Mouse (Mus musculus): ENCODE results near the gene Pgbd5. TPM values are rescaled to one million over a fixed set of nuclear protein-coding genes. Genes with fewer than 3 reads are reported as not detected.

Pgbd5 gene
- polyA plus RNA-seq, 1 experiment from 2014 or later = 1.9 TPM

DNA sequence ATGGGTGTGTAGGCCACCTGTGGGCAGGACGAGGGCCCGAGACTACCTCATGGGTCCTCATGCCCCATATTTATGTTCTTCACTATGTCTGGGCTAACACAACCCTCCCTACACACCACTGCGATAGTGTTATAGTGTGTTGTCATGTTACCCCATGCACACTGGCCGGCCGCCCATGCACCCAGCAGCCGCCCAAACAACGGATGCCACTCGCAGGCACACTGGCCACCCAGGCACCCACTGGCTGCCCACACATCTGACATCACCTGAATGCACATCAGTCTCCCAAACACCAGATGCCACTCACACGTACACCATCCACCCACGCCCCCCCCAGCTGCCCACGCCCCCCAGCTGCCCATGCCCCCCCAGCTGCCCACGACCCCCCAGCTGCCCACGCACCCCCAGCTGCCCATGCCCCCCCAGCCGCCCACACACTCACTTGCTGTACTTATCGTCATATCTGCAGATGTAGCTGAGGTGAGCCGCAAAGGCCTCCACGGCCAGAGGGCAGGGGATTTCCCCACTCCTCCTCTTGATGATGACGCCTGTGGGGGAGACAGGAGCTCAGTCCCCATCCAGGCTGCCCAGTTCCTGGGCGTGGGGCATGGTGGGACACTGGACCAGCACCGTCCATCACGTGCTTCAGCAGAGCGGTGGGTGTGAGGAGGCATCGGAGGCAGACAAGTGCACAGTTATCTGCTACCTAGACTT, 67.9 kb downstream of the Pgbd5 start:
- H3K4me2 ChIP-seq (ENCODE audit: low read depth, low read length) = no peak overlapping the region
- H3K4me1 ChIP-seq (ENCODE audit: control insufficient read depth, insufficient read depth, low read length) = no peaks in the 10 kb centered on the region
- no peak overlapping the region for H3K27ac ChIP-seq (ENCODE audit: low read length)
- H3K9me3 ChIP-seq (replicated peaks; ENCODE audit: control insufficient read depth, low read length) = no peaks in the 10 kb centered on the region
- no peak for ATAC-seq (ENCODE audit: insufficient read depth, low FRiP score)
- 88% methylated on average over 23 of the region's 23 CpGs for WGBS
- no peak overlapping the region for H3K4me3 ChIP-seq (replicated peaks; ENCODE audit: low read length)
- no peaks in the 10 kb centered on the region for H3K27me3 ChIP-seq (ENCODE audit: control insufficient read depth, insufficient read depth, low read length)
- H3K9ac ChIP-seq (ENCODE audit: low read length) = no peak overlapping the region
- no peaks in the 10 kb centered on the region for H3K36me3 ChIP-seq (ENCODE audit: control insufficient read depth, insufficient read depth, low read length)

DNA sequence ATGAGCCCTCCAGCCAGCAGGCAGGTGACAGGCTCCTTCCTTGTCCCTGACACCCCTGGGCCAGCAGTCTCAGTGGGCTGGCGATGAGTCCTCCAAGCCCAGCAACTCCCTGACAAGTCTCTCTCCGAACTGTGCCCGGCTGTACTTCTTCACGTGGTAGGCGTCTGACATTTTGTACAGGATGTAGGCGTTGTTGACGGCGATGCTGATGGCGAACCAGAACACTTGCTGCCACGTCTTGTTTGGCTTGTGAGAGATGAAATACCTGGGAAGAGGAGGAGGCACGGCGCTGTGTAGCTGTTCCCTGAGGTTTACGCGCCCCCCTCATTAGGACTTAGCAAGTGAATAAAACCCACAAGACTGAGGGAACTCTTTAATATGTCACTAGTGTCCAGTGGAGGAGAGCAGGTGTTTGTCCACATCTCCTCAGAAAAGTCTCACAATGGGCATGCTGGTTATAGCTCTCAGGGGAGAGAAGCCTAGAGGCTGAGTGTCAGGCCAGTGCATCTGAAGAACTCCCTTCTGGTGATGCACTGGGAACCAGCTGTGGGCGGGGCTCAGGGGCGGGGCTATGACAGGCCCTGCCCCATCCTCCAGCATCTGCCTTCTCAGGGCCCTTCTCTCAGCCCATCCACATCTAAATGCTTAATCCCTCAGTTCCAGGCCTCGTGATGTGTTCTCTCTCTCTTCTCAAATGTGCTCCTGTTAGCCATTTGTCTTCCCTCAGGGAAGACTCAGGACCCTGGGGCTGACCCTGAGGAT, 68.9 kb downstream of the Pgbd5 start:
- Histone ChIP-seq H3K36me3 (ENCODE audit: control insufficient read depth, insufficient read depth, low read length) (no peaks in the 10 kb centered on the region), H3K27ac (ENCODE audit: low read length) (no peak overlapping the region), H3K9ac (ENCODE audit: low read length) (no peak overlapping the region), H3K4me3 (replicated peaks; ENCODE audit: low read length) (no peak overlapping the region), H3K9me3 (replicated peaks; ENCODE audit: control insufficient read depth, low read length) (no peaks in the 10 kb centered on the region), H3K4me1 (ENCODE audit: control insufficient read depth, insufficient read depth, low read length) (no peaks in the 10 kb centered on the region), H3K27me3 (ENCODE audit: control insufficient read depth, insufficient read depth, low read length) (no peaks in the 10 kb centered on the region), H3K4me2 (ENCODE audit: low read depth, low read length) (no peak overlapping the region)
- WGBS = 76% methylated on average over 17 of the region's 17 CpGs
- ATAC-seq (ENCODE audit: insufficient read depth, low FRiP score) = no peak

DNA sequence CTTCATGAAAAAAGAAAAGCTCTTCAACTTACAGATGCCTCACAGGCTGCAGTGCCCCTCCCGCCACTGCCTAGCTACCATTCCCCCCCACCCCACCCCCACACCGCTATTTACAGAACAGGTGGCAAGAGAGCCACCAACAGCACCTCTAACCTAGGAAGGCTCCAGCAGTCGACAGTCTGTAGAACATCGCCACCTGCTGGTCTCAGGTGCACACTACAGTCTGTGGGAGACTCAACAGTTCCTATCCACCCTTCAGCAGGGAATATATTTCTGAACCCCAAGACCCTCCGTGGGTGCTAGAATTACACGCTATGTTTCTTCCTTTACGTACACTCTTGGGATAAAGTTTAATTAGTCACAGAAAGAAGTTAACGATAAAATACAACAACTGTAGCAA, 71.2 kb downstream of the Pgbd5 start:
- no peak for ATAC-seq (ENCODE audit: insufficient read depth, low FRiP score)
- no peak overlapping the region for H3K4me2 ChIP-seq (ENCODE audit: low read depth, low read length)
- no peak overlapping the region for H3K27ac ChIP-seq (ENCODE audit: low read length)
- no peak overlapping the region for H3K4me3 ChIP-seq (replicated peaks; ENCODE audit: low read length)
- no peaks in the 10 kb centered on the region for H3K27me3 ChIP-seq (ENCODE audit: control insufficient read depth, insufficient read depth, low read length)
- H3K36me3 ChIP-seq (ENCODE audit: control insufficient read depth, insufficient read depth, low read length) = no peaks in the 10 kb centered on the region
- no peaks in the 10 kb centered on the region for H3K4me1 ChIP-seq (ENCODE audit: control insufficient read depth, insufficient read depth, low read length)
- no peak overlapping the region for H3K9ac ChIP-seq (ENCODE audit: low read length)
- no peaks in the 10 kb centered on the region for H3K9me3 ChIP-seq (replicated peaks; ENCODE audit: control insufficient read depth, low read length)
- 18% methylated on average over 8 of the region's 8 CpGs for whole genome bisulfite sequencing

DNA sequence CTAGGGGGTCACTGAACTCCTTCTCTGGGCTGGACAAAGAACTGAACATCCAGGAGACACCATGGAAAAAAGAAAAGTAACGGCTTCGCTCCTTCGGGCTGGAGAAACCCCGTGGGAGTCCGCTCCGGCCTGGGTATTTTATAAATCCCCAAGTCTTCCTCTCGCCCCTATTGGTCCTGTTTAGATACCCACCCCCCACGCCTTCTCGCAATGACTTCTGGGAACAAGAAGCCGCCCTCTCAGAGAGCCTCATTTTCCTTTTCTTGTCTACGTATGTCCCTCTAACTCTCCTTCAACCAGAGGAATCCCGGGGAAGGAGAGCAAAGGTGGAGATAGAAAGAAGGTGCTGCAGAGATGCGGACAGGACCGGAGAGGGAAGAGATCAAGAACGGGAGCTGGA, 76.1 kb downstream of the Pgbd5 start:
- Histone ChIP-seq H3K4me3 (replicated peaks; ENCODE audit: low read length) (no peak overlapping the region), H3K27me3 (ENCODE audit: control insufficient read depth, insufficient read depth, low read length) (no peaks in the 10 kb centered on the region), H3K9ac (ENCODE audit: low read length) (no peak overlapping the region), H3K9me3 (replicated peaks; ENCODE audit: control insufficient read depth, low read length) (no peaks in the 10 kb centered on the region), H3K27ac (ENCODE audit: low read length) (no peak overlapping the region), H3K4me1 (ENCODE audit: control insufficient read depth, insufficient read depth, low read length) (no peaks in the 10 kb centered on the region), H3K36me3 (ENCODE audit: control insufficient read depth, insufficient read depth, low read length) (no peaks in the 10 kb centered on the region), H3K4me2 (ENCODE audit: low read depth, low read length) (no peak overlapping the region)
- WGBS = 91% methylated on average over 15 of the region's 15 CpGs
- ATAC-seq (ENCODE audit: insufficient read depth, low FRiP score) = no peak

DNA sequence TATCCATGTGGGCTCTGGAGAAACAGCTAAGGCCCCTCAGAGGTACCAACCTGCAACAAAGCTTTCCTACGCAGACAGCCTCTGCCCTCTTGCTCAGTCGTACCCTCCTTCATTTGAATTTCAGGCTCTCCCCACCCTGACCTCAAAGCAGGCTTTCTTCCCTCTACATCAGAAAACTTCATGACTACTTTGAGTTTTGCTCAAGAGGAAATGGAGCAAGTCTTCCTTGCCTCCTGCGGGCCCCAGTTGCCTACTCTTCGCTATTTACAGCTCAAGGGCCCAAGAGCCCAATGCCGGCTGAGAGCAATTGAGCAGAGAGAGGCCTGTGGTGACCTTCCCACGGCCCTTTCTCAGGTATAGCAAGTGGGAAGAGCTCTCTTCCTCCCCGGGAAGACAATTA, 76.9 kb downstream of the Pgbd5 start:
- ATAC-seq (ENCODE audit: insufficient read depth, low FRiP score) = no peak

DNA sequence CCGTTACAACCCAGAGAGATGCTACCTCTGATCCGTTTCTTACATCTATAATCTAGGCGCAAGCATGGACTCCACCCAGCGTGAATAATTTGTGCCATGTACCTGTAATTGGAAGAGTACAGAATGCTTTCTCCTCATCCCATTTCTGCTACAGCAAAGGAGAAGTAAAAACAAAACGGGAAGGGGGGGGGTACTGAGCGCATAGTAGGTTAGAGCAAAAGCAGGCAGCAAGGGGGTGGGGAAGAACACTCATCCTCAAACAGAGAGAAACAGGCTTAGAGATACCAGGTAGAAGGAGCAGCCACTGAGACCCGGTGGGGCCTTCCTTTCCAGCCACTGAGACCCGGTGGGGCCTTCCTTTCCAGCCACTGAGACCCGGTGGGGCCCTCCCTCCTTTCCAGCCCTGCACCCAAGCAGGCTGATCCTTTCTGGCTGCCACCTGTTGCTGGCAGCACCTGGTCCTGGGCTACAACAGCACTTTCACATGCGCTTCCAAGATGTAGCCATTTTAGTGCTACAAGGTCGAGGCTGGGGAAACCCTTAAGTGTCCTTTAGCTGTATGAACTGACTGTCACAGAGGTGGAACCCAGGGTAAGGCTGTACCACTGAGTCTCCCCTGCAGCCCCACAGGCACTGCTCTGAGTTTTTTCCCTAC, 77.6 kb downstream of the Pgbd5 start:
- ATAC-seq (ENCODE audit: insufficient read depth, low FRiP score) = no peak
- no peak overlapping the region for H3K4me2 ChIP-seq (ENCODE audit: low read depth, low read length)

More for the DNA sequence above, 76.9 kb downstream of the Pgbd5 start:
- Histone ChIP-seq H3K4me1 (ENCODE audit: control insufficient read depth, insufficient read depth, low read length) (no peaks in the 10 kb centered on the region), H3K36me3 (ENCODE audit: control insufficient read depth, insufficient read depth, low read length) (no peaks in the 10 kb centered on the region), H3K27me3 (ENCODE audit: control insufficient read depth, insufficient read depth, low read length) (no peaks in the 10 kb centered on the region), H3K9ac (ENCODE audit: low read length) (no peak overlapping the region), H3K4me2 (ENCODE audit: low read depth, low read length) (no peak overlapping the region), H3K4me3 (replicated peaks; ENCODE audit: low read length) (no peak overlapping the region), H3K9me3 (replicated peaks; ENCODE audit: control insufficient read depth, low read length) (no peaks in the 10 kb centered on the region), H3K27ac (ENCODE audit: low read length) (no peak overlapping the region)
- WGBS = 88% methylated on average over 7 of the region's 7 CpGs

DNA sequence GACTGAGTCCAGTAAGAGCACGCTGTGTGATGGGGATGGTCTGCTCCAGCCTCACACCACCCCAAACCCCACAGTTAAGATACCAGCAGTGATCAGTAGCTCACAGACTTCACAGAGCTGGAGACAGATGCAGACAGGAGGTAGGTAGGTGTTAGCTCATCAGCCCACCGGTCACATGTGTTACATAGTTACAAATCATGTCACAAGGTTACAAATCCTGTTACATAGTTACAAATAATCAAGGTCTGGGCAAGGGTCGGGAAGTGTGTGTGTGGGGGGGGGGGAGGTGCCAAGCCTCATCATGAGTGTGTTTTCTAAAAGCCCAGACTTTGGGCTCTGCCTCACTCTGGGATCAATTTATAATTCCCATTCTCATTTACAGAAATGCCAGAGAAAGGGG, 78.5 kb downstream of the Pgbd5 start:
- Histone ChIP-seq H3K4me1 (ENCODE audit: control insufficient read depth, insufficient read depth, low read length) (no peaks in the 10 kb centered on the region), H3K27ac (ENCODE audit: low read length) (no peak overlapping the region), H3K27me3 (ENCODE audit: control insufficient read depth, insufficient read depth, low read length) (no peaks in the 10 kb centered on the region), H3K9ac (ENCODE audit: low read length) (no peak overlapping the region), H3K4me3 (replicated peaks; ENCODE audit: low read length) (no peak overlapping the region), H3K36me3 (ENCODE audit: control insufficient read depth, insufficient read depth, low read length) (no peaks in the 10 kb centered on the region), H3K9me3 (replicated peaks; ENCODE audit: control insufficient read depth, low read length) (no peaks in the 10 kb centered on the region), H3K4me2 (ENCODE audit: low read depth, low read length) (no peak overlapping the region)
- WGBS = 67% methylated on average over 3 of the region's 3 CpGs
- no peak for ATAC-seq (ENCODE audit: insufficient read depth, low FRiP score)

More for the DNA sequence above, 77.6 kb downstream of the Pgbd5 start:
- no peak overlapping the region for H3K27ac ChIP-seq (ENCODE audit: low read length)
- no peaks in the 10 kb centered on the region for H3K27me3 ChIP-seq (ENCODE audit: control insufficient read depth, insufficient read depth, low read length)
- no peaks in the 10 kb centered on the region for H3K36me3 ChIP-seq (ENCODE audit: control insufficient read depth, insufficient read depth, low read length)
- H3K9ac ChIP-seq (ENCODE audit: low read length) = no peak overlapping the region
- no peaks in the 10 kb centered on the region for H3K9me3 ChIP-seq (replicated peaks; ENCODE audit: control insufficient read depth, low read length)
- H3K4me1 ChIP-seq (ENCODE audit: control insufficient read depth, insufficient read depth, low read length) = no peaks in the 10 kb centered on the region
- H3K4me3 ChIP-seq (replicated peaks; ENCODE audit: low read length) = no peak overlapping the region
- 73% methylated on average over 11 of the region's 11 CpGs for WGBS

DNA sequence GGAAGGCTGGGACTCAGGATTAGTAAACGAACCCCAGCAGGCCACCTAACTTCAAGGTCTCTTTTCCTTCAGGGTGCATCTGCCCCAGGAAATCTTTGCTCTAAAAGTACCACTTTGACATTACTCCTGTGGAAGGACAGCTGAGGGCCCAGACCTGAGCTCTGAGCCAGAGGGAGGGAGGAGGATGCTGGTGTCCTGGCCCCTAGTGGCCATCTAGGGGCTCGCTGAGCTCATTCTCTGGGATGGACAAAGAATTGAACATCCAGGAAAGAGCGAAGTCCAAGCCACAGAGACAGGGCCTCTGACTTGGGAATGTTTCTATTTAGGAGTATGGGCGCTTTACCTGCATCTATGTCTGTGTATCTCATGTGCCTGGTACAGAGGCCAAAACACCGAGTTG, 87.8 kb downstream of the Pgbd5 start:
- 60% methylated on average over 5 of the region's 5 CpGs for WGBS
- Histone ChIP-seq H3K36me3 (ENCODE audit: control insufficient read depth, insufficient read depth, low read length) (no peaks in the 10 kb centered on the region), H3K9ac (ENCODE audit: low read length) (no peak overlapping the region), H3K9me3 (replicated peaks; ENCODE audit: control insufficient read depth, low read length) (no peaks in the 10 kb centered on the region), H3K27ac (ENCODE audit: low read length) (no peak overlapping the region), H3K4me1 (ENCODE audit: control insufficient read depth, insufficient read depth, low read length) (no peaks in the 10 kb centered on the region), H3K4me2 (ENCODE audit: low read depth, low read length) (no peak overlapping the region), H3K27me3 (ENCODE audit: control insufficient read depth, insufficient read depth, low read length) (no peaks in the 10 kb centered on the region), H3K4me3 (replicated peaks; ENCODE audit: low read length) (no peak overlapping the region)
- no peak for ATAC-seq (ENCODE audit: insufficient read depth, low FRiP score)

DNA sequence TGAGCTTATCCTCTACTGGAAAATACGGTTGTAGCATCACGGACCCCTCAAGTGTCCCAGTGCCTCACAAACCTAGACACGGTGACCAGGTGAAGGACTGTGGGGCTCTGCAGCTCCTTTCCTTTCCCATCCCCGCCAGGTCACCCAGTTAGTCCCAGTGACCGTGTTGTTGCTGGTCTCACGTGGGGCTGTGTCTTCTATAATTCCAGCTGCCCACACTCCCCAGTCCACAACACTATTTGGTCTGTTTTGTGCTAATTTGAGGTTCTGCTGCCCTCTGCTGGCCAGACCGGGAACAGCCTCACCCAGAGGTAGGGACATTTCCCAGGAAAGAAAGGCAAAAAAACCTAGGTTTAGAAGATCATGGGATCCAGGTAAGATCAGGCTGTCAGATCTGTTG, 89.8 kb downstream of the Pgbd5 start:
- no peaks in the 10 kb centered on the region for H3K9me3 ChIP-seq (replicated peaks; ENCODE audit: control insufficient read depth, low read length)
- ATAC-seq (ENCODE audit: insufficient read depth, low FRiP score) = no peak
- 37% methylated on average over 7 of the region's 7 CpGs for WGBS
- H3K4me2 ChIP-seq (ENCODE audit: low read depth, low read length) = no peak overlapping the region
- no peaks in the 10 kb centered on the region for H3K27me3 ChIP-seq (ENCODE audit: control insufficient read depth, insufficient read depth, low read length)
- H3K4me1 ChIP-seq (ENCODE audit: control insufficient read depth, insufficient read depth, low read length) = no peaks in the 10 kb centered on the region
- H3K4me3 ChIP-seq (replicated peaks; ENCODE audit: low read length) = no peak overlapping the region
- no peaks in the 10 kb centered on the region; the same call in 1 of the 2 replicates for H3K36me3 ChIP-seq (ENCODE audit: control insufficient read depth, insufficient read depth, low read length)
- H3K9ac ChIP-seq (ENCODE audit: low read length) = no peak overlapping the region
- no peak overlapping the region for H3K27ac ChIP-seq (ENCODE audit: low read length)

Measured in stomach, embryonic 16.5 days (tissue).